Mouse (Mus musculus): Measurements from ENCODE around the gene Gprc5c.
"Not testable (repeated sequence)": the region's sequence is repeated elsewhere in the genome, so short reads cannot be mapped to it uniquely, and the experiment has no call there.

The Gprc5c gene

GRCm38 (mm10) chr11:114907567-114907966, 56.6 kb downstream of the Gprc5c start:
- DNase-seq (ENCODE audit: extremely low spot score, low spot score): no peak

GRCm38 (mm10) chr11:114908086-114908485, 57.1 kb downstream of the Gprc5c start:
- DNase-seq (ENCODE audit: extremely low spot score, low spot score): no peak

- not testable (repeated sequence) for DNase-seq (ENCODE audit: extremely low spot score, low spot score)
Measured at GRCm38 (mm10) chr11:114909538-114909937, 58.6 kb downstream of the Gprc5c start.

GRCm38 (mm10) chr11:114912847-114913246, 61.9 kb downstream of the Gprc5c start:
- DNase-seq (ENCODE audit: extremely low spot score, low spot score): peak; percentile 87

- no peak for DNase-seq (ENCODE audit: extremely low spot score, low spot score)
Measured at GRCm38 (mm10) chr11:114914978-114915377, 64.0 kb downstream of the Gprc5c start.

- DNase-seq (ENCODE audit: extremely low spot score, low spot score): no peak
Measured at GRCm38 (mm10) chr11:114917120-114917519, 66.2 kb downstream of the Gprc5c start.

Measured in neural tube, embryonic 10.5 days (tissue).